Mouse (Mus musculus) B cell, adult 2 months (primary cell): ENCODE measurements around the gene Smarcc2.
"Not testable (repeated sequence)": the region's sequence is repeated elsewhere in the genome, so short reads cannot be mapped to it uniquely, and the experiment has no call there.

Experiments
- DNase-seq, 2 experiments: peaks; one replicate each; pipeline ENCODE4 v3.0.0; 2022

Smarcc2 gene

DNA sequence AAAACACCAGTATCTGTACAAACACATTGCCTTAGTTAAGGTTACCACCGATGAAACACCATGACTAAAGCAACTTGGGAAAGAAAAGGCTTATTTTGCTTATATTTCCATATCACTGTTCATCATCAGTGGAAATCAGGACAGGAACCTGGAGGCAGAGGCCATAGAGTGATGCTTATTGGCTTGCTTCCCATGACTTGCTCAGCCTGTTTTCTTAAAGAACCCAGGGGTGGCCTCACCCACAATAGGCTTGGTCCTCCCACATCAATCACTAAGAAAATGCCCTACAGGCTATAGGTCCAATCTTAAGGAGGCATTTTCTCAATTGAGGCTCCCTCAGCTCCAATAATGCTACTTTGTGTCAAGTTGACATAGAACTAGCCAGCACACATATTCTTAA lies 16.3 kb upstream of the Smarcc2 start:
- DNase-seq, result no peak

DNA sequence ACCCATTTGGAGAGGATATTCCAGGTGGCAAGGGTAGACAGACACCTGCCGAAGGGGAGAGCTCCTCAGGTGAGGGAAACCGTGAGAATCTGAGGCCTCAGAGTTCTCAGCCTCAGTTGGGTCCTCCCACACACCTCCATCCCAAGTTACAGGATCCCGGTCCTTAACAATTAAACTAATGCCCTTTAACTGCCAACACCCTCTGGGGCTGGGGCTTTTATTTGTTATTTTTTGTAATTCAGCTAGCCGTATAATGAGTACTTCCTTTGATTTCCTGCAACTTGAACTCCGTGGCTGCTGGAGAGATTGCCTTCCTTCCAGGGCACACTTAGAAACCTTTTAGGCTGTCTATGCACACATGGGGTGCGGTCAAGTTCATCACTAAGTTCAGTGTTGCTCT lies 14.7 kb upstream of the Smarcc2 start:
- DNase-seq, result no peak

DNA sequence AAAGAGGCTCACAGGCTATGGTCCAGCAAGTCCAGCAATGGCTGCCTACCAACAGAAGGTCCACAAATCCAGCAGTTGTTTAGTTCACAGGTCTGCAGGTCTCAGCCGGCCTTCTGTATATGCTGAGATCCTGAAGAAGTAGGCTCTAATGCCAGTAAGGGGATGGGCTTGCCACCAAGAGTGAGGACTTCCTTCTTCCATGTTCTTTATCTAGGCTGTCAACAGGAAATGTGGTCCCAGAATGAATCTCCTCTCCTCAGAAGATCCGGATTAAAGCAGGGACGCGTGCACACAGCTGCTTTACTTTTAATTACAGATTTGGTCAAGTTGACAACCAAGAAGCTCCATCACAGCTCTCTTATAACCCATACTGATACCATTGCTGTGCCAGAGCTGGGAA lies 13.6 kb upstream of the Smarcc2 start:
- DNase-seq, result no peak

DNA sequence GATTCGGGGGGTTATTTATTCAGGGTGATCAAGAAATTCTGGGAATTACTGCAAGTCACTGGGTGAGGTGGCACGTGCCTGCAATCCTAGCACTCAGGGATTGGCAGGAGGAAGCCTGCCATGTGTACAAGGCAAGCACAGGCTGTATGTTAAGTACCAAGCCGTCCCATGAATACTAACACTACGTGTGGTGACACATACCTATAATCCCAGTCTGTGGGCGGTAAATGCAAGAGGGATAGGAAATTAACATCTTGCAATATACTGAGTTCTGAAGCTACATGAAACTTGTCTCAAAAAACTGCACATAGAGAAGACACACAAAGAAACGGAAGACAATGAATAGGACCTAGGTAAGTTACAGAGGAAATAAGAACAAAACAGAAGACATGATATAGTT lies 8.0 kb upstream of the Smarcc2 start:
- no peak for DNase-seq

DNA sequence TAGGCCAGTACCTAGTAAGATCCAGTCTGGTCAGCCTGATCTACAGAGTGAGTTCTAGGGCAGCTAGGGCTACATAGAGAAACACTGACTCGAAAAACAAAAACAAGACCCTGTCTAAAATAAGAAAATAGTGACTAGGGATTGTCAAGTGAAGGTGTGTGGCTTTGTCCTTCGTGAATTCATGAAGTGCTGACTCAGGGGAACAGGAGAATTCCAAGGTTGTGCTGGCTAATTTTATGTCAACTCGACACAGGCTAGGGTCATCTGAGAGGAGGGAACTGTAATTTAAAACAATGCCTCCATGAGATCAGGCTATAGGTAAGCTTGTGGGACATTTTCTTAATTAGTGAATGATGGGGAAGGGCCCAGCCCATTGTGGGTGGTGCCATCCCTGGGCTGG lies 4.6 kb upstream of the Smarcc2 start:
- DNase-seq, result no peak

DNA sequence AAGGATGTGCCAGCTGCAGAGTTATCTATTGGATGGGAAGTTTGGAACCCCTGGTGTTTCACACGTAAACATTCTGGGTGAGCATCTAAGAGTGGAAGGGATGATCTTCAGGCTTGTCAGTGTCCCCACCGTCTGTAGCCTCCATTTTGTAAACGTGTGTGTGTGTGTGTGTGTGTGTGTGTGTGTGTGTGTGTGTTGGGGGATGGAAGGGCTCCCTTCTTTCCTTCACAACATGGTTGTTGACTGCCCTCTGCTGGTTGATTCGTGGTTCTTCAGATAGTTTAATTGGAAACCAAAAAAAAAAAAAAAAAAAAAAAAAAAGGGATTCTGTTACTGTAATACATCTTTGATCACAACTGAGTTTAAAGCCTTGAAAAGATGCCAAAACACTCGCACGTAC lies 3.8 kb upstream of the Smarcc2 start:
- DNase-seq, result peak; percentile 84 to 86

DNA sequence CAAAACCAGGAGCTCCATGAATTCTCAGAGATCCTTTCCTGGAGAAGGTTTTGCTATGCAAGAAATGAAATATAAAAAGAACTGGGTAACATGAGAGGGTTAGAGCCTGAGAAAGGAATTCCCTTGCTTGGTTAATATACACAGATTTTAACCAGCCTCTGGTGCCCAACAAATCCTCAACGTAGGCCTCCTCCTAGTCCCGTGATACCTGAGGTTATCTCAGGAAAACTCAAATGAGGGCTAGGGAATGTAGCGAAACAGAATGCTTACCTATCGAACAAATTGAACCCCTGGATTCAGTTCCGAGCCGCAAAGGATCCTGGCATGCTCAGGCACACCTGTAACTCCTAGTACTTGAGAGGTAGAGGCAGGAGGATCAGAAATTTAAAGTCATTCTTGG lies 1.4 kb upstream of the Smarcc2 start:
- DNase-seq, result no peak

DNA sequence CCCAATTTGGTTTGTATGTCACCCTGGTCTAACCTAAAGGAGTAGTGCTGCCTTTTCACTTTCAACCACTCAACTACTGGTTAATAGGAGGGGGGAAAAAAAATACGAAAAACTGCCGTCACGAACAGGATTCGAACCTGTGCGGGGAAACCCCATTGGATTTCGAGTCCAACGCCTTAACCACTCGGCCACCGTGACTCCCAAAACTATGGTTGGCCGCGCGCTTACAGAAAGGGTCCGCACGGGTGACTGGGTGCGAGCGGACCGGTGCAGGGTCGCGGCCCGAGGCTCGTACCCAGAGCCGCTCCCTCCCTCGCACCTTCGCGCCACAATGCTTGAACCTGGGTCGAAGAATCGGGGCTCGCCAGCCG lies 715 bp upstream of the Smarcc2 start:
- DNase-seq, result peak; percentile 86 to 87

DNA sequence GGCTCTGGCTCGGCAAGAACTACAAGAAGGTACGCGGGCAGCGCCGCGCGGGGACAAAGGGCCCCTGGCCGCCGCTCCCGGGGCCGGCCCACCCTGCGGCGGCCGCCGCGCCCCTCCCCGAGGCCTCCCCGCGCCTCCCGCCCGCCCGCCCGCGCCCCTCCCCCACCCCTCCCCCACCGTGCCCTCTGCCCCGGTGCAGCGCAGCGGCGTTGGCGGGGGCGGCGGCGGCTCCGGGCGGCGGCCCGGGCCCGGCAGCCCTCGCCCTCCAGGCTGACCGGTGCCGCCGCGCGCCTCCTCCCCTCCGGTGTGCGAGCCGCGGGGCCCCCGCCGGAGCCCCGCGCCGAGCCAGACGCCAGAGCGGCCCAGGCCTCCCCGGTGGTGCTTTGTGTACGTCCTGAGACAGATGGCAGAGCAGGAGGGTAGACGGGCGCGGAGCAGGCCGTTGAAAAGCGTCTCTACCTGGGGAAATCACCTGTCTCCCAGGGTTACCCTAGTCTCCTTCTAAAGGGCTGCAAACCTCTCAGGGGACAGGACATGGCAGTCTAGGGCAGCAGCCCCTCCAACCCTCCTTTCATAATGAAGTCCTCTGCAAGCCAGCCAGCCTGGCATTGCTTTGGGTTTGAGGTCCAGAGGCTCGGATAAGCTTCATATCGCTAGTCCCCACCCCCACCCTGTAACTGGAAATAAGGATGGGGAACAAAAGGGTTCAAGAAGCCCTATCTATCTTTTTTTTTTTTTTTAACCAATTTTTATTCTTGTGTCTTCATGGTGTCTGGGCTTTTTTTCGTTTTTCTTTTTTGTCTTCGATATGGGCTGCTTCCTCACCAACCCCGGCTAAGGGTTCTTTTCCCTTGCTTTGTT lies 591 bp downstream of the Smarcc2 start:
- DNase-seq, result peak; percentile 53 to 54

DNA sequence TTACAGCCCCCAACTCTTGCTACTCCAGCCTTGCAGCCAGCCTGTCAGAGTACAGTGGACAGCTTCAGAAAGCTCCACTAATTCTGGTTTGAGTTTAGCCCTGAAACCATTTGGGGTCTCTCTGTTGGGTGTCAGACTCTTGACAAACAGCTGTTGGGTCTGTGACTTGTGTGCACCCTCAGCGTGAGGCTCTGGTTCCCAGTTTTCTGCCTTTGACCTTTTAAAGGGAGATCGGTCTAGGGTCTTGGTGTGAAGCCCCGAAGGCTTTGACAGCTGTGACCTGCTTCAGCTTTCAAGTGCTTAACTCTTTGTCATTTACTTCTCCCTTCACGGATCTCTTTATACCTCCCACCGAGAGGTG lies 1.2 kb downstream of the Smarcc2 start:
- no peak for DNase-seq

DNA sequence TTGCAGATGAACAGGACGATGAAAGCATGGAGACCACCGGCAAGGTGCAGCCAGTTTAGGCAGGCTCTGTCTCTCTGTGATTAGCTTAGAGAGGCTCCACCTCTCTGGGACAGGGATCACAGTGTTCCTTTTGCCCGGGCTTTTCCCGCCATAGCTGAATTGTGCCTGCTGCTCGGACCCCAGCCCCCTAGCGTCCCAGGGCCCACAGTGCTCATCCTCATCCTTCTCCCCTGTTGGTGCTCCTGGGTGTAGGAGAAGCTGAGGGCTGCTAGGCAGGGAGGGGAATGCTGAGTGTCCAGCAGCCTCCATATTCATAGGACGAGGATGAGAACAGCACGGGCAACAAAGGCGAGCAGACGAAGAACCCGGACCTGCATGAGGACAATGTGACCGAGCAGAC lies 15.3 kb downstream of the Smarcc2 start:
- no peak for DNase-seq

DNA sequence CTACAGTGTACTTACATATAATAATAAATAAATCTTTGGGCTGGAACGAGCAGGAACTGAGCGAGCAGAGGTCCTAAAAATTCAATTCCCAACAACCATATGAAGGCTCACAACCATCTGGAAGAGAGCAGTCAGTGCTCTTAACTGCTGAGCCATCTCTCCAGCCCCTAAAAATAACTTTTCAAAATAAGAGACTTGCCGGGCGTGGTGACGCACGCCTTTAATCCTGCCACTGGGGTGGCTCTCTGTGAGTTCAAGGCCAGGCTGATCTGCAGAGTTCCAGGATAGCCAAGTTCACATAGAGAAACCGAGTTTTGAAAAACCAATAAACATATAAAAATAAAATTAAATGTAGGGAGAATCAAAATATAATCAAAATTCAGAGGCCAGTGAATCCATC lies 27.3 kb downstream of the Smarcc2 start:
- DNase-seq, result no peak

DNA sequence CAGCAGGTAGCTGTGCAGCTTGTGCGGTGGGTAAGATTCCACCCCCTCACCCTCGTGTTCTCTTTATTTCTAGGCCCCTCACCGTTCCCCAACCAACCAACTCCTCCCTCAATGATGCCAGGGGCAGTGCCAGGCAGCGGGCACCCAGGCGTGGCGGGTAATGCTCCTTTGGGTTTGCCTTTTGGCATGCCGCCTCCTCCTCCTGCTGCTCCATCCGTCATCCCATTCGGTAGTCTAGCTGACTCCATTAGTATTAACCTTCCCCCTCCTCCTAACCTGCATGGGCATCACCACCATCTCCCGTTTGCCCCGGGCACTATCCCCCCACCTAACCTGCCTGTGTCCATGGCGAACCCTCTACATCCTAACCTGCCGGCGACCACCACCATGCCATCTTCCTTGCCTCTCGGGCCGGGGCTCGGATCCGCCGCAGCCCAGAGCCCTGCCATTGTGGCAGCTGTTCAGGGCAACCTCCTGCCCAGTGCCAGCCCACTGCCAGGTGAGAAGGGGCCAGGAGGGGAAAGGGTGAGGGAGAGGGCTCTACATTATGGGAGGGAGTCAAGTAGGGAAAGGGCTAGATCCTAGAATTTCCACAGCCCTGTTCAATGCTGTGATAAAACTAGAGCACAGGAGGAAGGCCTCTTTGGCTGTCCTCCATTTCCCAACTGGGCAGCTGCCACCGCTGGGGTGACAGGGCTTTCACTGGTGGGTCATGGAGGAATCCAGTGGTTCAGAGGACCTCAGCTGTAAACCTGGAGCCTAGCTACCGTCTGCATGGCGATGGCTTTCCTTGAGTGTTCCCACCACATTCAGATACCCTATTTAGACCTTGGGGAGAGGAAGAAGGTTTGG lies 29.0 kb downstream of the Smarcc2 start:
- DNase-seq, result no peak

DNA sequence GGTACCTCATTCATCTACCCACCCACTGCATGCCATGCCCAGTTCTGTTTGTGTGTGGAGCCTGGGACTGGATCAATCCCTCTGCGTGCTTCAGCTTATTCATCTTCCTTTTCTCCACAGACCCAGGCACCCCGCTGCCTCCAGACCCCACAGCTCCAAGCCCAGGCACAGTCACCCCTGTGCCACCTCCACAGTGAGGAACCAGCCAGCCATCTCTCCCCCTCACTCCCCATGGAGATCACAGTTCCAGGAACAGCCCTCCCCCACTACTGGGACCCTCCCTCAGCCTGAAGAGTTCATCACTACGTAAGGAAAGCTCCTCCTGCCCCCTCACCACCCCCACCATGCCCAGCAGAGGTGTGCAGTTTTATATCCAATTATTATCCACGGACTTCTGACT lies 29.7 kb downstream of the Smarcc2 start:
- no peak for DNase-seq

DNA sequence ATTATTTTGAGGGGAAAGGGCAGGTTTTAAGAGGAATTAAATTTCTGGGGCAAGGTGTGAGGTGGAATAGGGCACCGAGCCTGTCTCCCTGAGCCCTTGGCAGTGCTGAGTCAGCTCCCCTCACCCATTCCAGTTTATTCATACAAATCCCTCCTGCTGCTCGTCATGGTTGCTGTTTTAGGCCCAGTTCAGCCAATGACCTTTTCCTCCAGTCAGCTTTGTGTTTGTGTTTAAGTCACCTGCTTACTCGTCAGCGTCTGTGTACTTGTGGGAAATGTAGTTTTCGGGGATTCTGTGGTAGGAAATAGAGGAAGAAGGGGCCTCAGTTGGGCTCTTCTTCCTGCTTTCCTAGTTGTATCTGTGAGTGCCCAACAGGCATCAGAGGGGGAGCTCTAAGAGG lies 30.3 kb downstream of the Smarcc2 start:
- no peak for DNase-seq

DNA sequence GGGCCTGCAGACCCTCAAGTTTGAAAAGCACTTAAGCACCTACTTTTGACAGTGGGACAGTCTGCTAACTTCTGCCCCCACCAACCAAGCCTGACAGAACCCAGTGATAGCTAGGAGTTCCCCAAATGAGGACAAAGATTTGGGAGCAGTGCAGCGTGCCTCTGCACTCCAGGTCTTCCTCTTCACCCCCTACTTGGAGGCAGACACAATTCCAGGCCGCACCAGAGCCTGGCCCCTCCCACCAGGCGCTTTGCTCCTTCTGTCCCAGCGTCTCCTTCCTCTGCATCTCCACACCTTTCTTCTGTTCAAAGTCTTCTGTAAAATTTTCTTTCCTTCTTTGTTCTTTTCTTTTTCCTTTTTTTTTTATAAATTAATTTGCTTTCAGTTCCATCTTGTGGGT lies 30.7 kb downstream of the Smarcc2 start:
- DNase-seq, result no peak

DNA sequence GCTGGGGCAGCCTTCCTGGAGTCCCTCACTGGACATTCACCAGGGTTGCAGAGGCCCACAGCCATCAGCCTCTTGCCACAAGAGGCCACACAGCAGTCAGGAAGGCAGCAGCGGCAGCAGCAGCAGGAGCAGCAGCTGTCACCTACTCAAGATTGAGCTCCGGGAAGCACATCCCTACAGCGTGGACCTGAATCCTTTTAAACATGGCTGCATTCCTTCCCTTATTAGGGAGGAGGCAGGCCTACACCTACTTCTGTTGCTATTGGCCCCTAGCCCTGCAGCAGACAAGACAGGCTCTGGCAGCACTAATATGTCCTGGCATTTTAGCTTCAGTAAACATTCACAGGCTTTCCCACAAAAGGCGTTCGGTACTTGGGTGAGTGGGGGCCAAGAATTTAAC lies 31.2 kb downstream of the Smarcc2 start:
- DNase-seq, result no peak

DNA sequence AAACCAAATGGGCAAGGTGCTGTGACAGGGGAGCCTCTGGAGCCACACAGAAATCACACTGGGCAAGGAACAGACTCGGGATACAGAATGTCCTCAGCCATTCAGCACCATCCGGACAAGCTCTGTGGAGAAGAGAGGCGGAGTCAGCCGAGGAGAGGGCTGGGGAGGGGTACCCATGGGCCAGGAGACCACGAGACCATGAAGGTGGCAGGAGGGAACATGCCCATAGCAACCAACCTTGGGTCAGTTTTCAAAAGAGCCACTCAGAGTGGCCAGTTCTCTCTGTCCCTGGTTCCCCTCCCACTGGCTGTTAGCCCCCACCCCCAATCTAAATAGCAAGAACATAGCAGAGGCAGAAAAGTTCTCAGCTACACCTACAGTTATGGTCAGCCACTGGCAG lies 31.9 kb downstream of the Smarcc2 start:
- no peak for DNase-seq

DNA sequence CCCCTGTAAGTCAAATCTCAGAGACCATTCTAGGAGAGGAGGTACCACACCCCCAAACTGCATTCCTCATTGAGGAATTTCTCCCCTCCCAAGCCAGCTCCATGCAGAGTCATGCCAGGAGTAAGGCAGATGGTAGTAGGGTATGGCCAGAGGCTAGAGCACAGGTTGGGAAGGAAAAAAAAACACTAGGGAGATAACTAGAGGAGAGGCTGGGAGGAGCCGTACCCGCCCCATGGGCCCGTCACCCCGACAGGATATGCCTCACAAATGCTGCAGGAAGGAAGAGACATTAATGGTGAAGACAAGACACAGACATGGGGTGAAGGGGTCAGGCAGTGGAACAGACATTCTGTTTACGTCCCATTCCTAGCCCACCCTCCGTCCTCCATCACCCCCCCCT lies 32.4 kb downstream of the Smarcc2 start:
- no peak for DNase-seq

DNA sequence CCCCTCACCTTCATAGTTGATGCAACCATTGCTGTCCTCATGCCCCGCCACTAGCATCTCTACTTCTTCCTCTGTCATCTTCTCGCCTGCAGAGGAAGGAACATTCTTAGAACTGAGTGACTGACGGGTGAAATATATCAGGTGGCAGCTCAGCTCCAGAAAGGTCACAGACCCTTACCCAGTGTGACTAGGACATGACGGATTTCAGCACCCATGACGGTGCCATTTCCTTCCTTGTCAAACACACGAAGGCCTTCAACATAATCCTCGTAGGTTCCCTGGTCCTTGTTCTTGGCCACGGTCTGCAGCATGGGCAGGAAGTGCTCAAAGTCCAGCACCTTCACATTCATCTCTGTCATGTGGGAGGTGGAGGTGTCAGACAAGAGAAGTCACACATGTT lies 33.0 kb downstream of the Smarcc2 start:
- DNase-seq, result not testable (repeated sequence)

DNA sequence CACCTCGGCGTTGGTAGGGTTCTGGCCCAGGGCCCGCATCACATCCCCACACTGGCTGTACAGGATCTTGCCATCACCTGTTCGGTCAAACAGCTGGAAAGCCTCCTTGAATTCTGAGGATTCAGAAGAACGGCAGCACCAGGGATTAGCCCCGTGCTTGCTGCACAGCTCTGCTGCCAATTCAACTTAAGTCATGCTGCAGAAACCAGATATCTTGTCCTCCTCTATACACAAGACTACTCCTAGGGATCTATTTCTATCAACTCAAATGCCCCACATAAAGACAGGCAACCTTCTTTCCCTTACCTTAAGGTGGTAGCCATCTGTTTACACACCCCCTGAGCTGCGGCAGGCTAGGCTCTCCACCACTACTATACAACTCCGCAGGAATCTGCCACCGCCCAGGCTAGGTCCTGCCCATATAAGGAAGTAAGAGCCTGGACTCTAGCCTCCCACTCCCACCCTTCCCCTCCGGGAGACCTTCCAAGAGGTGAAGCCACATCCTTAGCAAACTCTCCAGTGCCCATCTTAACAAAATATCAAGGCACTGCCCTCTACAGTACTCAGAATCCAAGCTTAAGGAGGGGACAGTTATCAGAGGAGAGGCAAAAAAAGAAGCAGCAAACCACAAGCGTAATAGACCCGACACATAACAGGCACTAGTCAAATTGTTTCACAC lies 33.7 kb downstream of the Smarcc2 start:
- peak; percentile 28 to 37 for DNase-seq

DNA sequence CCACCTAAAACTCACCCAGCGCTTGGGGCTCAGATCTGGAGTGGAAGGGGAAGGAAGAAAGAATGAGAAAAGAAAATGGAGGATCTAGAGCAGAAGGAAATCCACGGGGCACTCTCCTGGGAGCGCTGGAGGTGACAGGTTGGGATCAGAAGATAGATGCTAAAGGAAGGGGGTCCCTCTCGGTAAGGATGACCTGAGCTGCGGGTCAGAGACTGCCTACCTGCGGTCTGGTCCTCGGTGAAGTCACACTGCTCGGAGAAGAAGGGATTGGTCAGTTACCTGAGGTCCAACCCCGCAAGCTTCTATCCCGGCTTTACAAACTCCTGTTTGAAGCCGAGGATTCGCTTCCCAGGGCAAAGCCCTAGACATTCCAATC lies 34.3 kb downstream of the Smarcc2 start:
- no peak for DNase-seq

DNA sequence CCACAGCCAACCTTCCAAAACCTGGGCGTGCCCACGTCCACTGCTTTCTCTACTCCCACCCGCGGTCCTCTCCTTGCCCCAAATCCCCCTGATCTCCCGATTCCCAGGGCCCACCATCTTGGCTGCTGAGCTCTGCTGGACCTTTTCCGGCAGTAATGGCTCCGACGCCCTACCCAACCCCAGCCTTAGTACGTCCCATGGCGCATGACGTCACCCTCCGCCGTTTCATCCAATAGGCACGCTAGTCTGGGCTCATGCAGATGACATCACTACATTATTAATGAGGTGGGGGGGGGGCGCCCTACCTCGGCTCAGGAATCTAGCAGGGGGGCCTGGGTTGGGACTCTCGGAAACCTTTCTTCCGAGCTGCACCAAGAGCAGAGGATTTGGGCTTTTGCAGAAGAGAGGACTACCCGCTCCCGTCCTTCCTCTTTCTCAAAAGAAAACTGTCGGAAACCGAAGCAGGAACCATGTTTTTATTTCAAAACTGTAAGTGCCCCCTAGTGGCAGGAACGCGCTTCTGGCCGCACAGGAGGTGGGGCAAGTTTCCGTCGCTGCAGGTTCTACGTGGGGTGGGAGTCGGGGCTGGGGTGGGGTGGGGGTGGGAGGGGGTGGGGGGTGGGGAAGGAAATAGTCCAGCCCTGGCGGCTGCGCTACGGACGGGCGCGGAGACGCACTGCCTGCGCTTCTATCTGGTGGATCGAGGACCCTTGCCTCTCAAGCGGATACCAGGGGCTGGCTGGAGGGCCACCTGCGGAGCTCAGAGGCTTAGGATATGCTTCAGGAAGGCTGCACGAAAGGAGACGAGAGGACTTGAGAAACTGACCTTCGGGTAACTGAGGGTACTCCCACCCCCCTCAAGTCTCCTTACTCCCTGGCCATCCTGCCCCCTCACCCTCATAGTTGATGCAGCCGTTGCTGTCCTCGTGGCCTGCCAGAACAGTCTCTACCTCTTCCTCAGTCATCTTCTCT lies 34.9 kb downstream of the Smarcc2 start, which contains the start of gene Myl6:
Gene Myl6, minus strand, starts transcription at position 451 of the 972 bp plus-strand sequence.
- peak; percentile 96 to 97 for DNase-seq
